Mouse (Mus musculus) cerebellum, adult 11 months (tissue): ENCODE results near the gene Cfap57.
"Not testable (repeated sequence)": the region's sequence is repeated elsewhere in the genome, so short reads cannot be mapped to it uniquely, and the experiment has no call there.

Experiments
- DNase-seq: peaks from one replicate; pipeline ENCODE4 v3.0.0; 2022

Cfap57 gene

DNA sequence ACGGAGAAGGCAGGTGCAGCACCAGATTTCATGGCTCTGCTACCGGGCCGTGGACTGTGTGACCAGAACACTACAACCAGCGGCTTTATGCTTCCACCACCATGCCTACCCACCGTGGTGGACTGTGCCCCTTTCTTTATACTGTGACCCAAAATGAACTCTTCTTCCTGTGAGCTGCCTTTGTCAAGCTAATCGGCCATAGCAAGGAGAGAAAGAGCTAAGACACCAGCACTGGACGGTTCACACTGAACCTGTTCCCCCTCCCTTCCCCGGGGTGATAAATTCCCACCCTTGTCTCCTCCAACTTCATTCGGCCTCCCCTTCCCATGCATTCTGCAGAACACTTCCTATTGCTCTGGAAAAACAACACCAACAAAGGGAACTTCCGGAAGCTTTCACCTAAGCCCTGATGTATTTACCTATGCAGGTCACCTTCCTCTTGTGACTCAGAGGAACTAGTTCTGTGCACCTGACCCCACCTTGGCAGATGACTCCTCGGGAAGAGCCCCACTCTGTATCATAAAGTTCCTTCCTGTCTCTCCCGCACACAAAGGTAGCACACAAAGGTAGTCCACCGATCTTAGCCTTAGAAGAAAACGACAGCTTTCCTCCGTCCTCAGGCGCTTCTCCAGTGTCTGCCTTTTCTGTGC, 103.0 kb downstream of the Cfap57 start:
- no peak for DNase-seq

DNA sequence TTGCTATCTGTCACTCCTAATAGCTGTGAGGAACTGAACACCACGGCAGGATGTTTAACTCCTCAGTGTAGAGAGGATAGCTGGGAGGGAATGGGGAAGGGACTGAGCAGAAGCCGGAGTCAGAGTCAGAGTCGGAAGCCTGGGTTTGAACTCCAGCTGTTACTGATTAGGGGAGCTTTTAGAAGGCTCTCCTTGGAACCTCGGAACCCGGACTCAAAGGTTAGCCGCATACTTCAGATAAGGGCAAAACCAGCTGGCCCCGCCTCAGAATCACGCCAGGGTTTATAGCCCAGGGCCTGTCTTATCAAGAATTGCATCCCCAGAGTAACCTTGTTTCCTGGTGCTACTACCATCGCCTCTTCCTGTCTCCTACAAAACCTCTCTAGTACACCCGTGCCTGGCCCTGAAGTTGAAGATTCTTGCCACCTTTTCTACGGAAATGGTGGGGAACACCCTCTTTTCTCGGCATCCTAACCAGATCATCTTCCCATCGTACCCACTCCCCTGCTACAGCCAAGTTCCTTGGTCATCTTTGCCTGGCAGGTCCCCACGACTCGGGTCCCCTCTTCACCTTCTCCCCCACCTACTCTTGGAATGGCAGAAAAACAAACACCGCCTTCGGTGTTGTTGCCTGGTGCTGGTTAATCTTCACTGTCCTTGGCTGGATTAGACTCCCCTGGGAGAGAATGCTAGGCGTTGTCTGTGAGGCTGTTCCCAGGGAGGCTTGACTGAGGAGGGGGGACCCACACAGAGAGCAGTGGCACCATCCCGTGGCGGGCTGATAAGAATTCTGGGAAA, 103.7 kb downstream of the Cfap57 start:
- DNase-seq = no peak

DNA sequence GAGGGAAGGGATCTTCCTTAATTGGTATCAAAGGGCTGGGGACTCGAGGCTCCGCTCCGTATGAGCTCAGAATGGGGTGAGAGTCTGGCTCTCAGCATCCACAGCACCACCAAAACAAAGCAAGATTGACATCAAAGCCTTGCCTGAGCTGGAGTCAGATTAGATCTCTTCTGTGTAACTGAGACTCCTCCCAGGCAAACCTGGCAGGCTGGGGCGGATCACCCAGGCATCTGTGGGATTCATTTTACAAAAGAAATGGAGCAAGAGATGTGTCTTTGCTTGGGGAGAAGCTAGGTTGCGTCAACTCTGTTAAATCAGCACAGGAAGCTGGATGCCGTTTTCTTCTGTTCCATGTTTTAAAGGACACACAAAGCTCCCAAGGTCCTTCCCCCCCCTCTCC, 111.5 kb downstream of the Cfap57 start:
- no peak for DNase-seq

DNA sequence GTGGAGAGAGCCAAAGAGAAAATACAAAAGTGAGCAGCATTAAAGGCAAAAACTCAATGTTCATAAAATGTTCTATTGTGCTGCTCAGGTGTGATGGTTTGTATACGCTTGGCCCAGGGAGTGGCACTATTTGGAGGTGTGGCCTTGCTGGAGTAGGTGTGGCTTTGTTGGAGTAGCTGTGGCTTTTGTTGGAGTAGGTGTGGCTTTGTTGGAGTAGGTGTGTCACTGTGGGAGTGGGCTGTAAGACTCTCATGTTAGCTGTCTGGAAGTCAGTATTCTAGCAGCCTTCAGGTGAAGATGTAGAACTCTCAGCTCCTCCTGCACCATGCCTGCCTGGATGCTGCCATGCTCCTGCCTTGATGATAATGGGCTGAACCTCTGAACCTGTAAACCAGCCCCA, 113.4 kb downstream of the Cfap57 start:
- not testable (repeated sequence) for DNase-seq

DNA sequence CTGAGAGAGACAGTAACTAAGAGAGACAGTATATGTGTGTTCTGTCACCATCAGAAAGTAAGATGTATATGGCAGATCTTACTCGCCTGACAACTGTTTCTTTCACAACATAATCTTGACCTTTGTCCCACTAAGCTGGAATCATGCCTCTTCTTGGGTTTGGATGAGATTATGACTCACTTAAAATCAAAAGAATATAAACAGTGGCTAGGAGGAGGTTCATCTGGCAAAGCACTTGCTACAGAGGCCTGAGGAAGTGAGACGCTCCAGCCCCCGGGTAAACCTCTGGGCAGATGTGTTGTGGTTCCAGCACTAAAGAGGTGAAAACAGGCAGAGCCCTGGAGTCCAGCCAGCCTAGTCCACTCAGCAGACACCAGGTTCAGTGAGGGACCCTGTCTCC, 115.0 kb downstream of the Cfap57 start:
- DNase-seq = no peak
